Mouse (Mus musculus): ENCODE results near the gene Olfr322.

- TF ChIP-seq GATA1 (IDR thresholded peaks at IDR 0.05; ENCODE audit: borderline replicate concordance, low read length) (no peak), FLI1 (IDR thresholded peaks at IDR 0.05; ENCODE audit: low read length) (no peak)
Observed at GRCm38 (mm10) chr11:58671825-58672224, 13.2 kb downstream of the Olfr322 start.
